Mouse (Mus musculus) liver, adult (tissue): ENCODE measurements around the gene A930018P22Rik.

Experiments used
- GATA4 ChIP-seq: IDR thresholded peaks from 2 replicates; pipeline ENCODE4 v1.6.1; 2014; ENCODE audit warnings: mild to moderate bottlenecking, low read length; ENCODE audit not compliant: insufficient replicate concordance

A930018P22Rik gene

DNA sequence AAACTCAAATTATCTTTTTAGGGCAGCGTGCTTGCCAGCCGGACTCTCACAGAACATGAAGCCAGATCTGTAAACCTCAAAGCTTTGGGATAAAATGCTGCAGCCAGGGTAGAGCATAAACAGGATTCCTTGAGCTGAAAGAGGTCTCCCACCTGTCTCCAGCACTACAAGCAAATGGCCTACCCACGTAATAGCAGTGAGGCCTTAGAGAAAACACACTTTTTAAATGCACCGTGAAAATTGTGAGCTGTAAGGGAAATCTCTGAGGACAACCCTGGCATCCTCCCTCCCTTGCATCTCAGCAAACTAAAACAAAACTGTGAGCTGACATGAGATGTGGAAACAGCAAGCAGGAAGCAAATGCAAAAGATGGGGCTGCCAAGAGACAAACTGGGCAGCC lies 35.3 kb downstream of the A930018P22Rik start:
- TF ChIP-seq GATA4 = no peak

DNA sequence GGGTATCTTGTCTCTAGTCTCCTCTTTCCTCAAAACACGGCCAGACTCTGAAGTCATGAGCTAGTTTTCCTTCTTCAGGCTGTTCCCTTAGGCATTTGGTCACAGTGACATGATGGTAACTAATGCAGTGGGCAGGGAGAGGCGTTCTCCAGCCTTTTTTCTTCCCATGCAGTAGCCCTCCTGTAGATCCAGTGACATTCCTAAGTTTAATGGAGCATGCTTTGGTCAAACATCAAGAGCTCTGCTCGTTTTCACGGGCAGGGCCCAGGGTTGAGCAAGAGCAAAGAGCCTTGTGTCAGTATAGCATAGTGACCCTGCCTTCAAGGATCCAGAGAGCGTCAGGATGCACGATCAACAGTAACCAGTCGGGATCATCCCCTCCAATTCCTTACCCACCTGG lies 40.8 kb downstream of the A930018P22Rik start:
- TF ChIP-seq GATA4 = no peak

DNA sequence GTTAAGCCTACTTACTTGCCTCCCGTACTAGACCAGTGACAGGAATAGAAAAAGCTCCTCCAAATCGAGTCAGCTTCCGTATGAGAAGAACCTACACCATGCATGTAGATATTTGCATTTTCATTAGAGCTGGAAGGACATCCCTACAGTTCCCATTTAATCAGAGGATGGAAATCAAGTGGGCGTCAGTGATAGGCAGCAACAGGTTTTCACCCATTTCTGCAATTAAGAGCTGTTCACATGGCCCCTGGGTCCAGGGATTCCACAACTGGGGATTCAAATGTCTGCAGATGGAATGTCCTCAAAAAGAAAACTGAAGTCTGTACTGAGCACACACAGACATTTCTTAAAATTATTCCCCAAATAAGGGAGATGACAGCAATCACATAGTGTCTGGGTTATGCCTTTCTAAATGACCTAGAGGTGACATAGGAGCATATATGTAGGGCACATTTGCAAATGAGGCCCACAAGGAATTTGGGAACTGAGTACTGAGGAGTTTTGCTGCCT lies 41.5 kb downstream of the A930018P22Rik start:
- no peak for TF ChIP-seq GATA4

DNA sequence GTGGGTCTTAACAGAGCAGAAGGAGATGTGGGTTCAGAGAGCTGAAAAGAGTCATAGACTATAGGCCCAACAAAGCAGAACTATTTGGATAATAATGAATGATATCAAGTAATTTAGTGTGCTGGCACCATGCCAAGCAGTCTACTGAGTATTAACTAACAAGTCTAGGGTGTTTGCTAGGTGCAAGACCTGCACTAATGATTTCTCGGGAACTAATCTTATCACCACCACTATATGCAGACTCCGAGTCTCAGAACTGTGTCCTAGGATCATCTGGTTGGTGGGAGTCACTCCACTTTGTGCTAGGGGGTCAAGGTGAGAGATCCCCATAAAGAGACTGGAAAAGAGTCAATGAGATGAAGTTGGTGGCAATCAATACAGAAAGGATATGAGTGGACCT lies 43.1 kb downstream of the A930018P22Rik start:
- TF ChIP-seq GATA4 = no peak

DNA sequence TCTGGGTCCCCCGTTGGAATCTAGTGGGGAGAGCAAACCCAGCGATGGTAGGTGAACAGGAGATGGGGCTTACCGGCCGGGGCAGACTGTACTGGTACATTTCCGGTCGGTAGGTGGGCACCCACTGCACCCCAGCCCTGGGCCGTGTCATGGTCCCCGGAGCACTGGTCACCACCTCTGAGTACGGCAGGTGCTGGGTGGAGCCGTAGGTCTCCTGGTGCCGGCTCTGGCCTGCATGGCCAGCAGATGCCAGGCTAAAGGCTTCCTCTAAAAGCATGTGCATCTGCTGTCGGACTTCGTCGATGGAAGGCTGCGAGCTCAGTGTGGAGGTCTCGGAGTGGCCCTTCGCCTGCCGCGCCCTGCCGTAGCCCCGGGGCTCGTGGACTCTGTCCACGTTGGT lies 45.2 kb downstream of the A930018P22Rik start:
- no peak for TF ChIP-seq GATA4

DNA sequence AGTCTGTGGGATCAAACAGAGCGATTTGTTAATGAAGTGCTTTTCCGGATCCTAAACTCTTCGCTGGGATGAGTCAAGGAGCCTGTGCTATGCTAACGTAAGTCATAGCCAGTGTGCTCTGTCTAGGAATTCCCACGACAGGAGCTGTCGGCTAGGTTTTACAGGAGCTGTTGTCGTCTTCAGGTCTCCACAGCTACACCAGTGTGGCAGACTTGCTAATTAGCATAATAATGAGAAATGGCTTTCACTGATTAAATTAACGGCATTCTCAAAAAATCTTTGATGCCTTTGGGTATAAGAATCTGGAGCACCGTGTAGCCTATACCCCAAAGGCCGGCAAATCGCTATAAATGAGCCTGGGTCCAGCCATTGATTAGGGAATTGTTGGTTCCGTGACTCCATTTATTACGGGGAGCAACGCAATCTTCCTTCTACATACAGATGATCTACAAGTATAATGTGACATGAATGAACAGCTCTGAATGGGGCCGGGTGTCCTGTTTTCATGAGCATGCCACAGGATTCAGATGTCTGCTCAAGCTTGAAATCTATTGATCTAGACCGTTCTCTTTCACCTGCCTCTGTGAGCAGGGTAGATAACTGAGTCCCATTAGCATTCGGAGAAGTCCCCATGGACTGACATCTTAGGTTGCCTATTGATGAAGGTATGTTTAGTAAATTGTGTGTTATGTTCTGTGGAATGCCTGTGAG lies 45.8 kb downstream of the A930018P22Rik start:
- TF ChIP-seq GATA4 = no peak

DNA sequence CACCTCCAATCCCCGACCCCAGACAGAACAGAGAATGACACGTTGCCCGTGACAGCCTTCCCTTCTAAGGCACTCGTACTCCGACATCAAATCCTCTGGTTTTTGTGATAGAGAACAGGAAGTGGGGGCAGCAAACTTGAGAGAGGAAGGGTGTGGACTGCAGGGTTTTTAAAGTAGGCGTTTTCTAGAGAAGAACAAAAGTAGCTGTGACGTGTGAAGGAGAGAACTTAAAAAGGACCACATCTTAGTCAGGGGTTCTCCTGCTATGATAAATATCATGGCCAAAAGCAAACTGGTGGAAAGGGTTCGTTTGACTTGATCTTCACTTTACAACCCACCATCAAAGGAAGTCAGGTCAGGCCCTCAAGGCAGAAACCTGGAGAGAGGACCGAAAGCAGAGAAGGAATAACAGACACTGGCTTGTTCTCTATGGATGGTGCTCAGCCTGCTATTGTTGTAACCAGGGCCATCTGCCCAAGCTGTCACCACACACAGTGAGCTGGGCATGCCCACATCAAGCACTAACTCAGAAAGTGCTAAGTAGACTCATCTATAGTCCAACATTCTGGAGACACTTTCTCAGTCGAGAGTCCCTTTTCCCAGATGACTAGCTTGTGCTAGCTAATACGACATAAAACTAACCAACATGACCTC lies 50.3 kb downstream of the A930018P22Rik start:
- TF ChIP-seq GATA4 = no peak

DNA sequence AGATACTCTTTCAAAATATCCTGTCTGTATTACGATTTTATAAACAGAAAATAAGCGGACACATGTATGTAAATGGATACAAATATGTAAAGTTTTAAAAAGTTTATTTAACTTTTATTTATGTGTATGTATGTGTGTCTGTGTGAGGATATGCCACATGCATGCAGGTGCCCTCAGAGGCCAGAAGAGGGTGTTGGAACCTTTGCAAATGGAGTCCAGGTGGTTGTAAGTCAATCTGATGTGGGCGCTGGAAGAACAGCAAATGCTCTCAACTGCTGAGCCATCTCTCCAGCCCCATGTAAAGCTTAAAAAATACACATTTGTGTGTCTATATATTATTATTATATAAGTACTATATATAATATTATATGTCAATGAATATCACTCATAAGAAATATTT lies 50.9 kb downstream of the A930018P22Rik start:
- no peak for TF ChIP-seq GATA4
